Mouse (Mus musculus) MEL (cell line): ENCODE results near the gene Gm10134. TPM values are rescaled to one million over a fixed set of nuclear protein-coding genes. Genes with fewer than 3 reads are reported as not detected.

Source experiments
- DNase-seq: peaks from one replicate; pipeline ENCODE4 v3.0.0; 2011; ENCODE audit warnings: low read depth, low spot score
- H3K27ac ChIP-seq: 2 replicates; pipeline ENCODE4 v1.5.1; 2012; ENCODE audit warnings: low read depth, mild to moderate bottlenecking, control low read depth, low read length, moderate library complexity; ENCODE audit not compliant: control insufficient read depth
- H3K27me3 ChIP-seq, 2 experiments: fragments of 150-350 bp in 1 of 2; sonication (generic) in 1 of 2; 2 replicates each; pipeline ENCODE4 v1.6.1; 2012; ENCODE audit warnings: low read length in 2 of 2, mild to moderate bottlenecking in 2 of 2, improper control_type of control experiment in 1 of 2, moderate library complexity in 1 of 2; ENCODE audit not compliant: insufficient read depth in 2 of 2, control insufficient read depth in 1 of 2
- H3K36me3 ChIP-seq, 2 experiments: 2 replicates each; pipeline ENCODE4 v1.6.1; 2012 to 2014; ENCODE audit warnings: low read length in 2 of 2, improper control_type of control experiment in 1 of 2, inconsistent platforms in 1 of 2, mild to moderate bottlenecking in 1 of 2; ENCODE audit not compliant: insufficient read depth in 2 of 2, control insufficient read depth in 1 of 2
- H3K4me1 ChIP-seq, 2 experiments: fragments of 150-350 bp in 1 of 2; sonication (generic) in 1 of 2; 2 replicates each; pipeline ENCODE4 v1.6.1; 2012; ENCODE audit warnings: low read length in 2 of 2, improper control_type of control experiment in 1 of 2, mild to moderate bottlenecking in 1 of 2; ENCODE audit not compliant: insufficient read depth in 2 of 2, control insufficient read depth in 1 of 2
- H3K4me3 ChIP-seq, 2 experiments: fragments of 150-350 bp in 1 of 2; sonication (generic) in 1 of 2; 2 replicates each; pipeline ENCODE4 v1.5.1; 2012; ENCODE audit warnings: low read depth in 2 of 2, low read length in 2 of 2, mild to moderate bottlenecking in 2 of 2, moderate library complexity in 2 of 2, control low read depth in 1 of 2, improper control_type of control experiment in 1 of 2; ENCODE audit not compliant: control insufficient read depth in 1 of 2, insufficient read depth in 1 of 2
- H3K79me2 ChIP-seq: 2 replicates; pipeline ENCODE4 v1.6.1; 2012; ENCODE audit warnings: mild to moderate bottlenecking, low read length, moderate library complexity; ENCODE audit not compliant: control insufficient read depth, poor library complexity, insufficient read depth
- H3K9ac ChIP-seq: 2 replicates; pipeline ENCODE4 v1.6.1; 2012; ENCODE audit warnings: low read depth, mild to moderate bottlenecking, control low read depth, low read length, moderate library complexity; ENCODE audit not compliant: control insufficient read depth, poor library complexity, severe bottlenecking
- H3K9me3 ChIP-seq: fragments of 150-350 bp; sonication (generic); replicated peaks from 2 replicates; pipeline ENCODE4 v1.6.1; 2012; ENCODE audit warnings: mild to moderate bottlenecking, low read length, improper control_type of control experiment, moderate library complexity; ENCODE audit not compliant: insufficient read depth
- BHLHE40 ChIP-seq: IDR thresholded peaks from 2 replicates; pipeline ENCODE4 v1.6.1; 2012; ENCODE audit warnings: low read depth, mild to moderate bottlenecking, inconsistent platforms, low read length, improper control_type of control experiment, borderline replicate concordance
- CHD1 ChIP-seq: IDR thresholded peaks from 2 replicates; pipeline ENCODE4 v1.6.1; 2012; ENCODE audit warnings: low read depth, mild to moderate bottlenecking, inconsistent platforms, low read length, improper control_type of control experiment
- CHD2 ChIP-seq: IDR thresholded peaks from 2 replicates; pipeline ENCODE4 v1.6.1; 2011; ENCODE audit warnings: low read length, improper control_type of control experiment
- EP300 ChIP-seq, 2 experiments: IDR thresholded peaks; 2 replicates each; pipeline ENCODE4 v1.6.1; 2011; ENCODE audit warnings: improper control_type of control experiment in 2 of 2, low read length in 2 of 2, low read depth in 1 of 2, mild to moderate bottlenecking in 1 of 2
- MAZ ChIP-seq: IDR thresholded peaks from 2 replicates; pipeline ENCODE4 v1.6.1; 2012; ENCODE audit warnings: low read depth, mild to moderate bottlenecking, inconsistent platforms, low read length, improper control_type of control experiment
- MEF2A ChIP-seq: IDR thresholded peaks from 2 replicates; pipeline ENCODE4 v1.6.1; 2014; ENCODE audit warnings: low read depth, mild to moderate bottlenecking, inconsistent platforms, low read length, improper control_type of control experiment; ENCODE audit not compliant: poor library complexity, insufficient replicate concordance, severe bottlenecking; ENCODE audit errors: extremely low read depth
- MXI1 ChIP-seq: IDR thresholded peaks from 2 replicates; pipeline ENCODE4 v1.6.1; 2011; ENCODE audit warnings: mild to moderate bottlenecking, low read depth, low read length, improper control_type of control experiment
- NELFE ChIP-seq: IDR thresholded peaks from 2 replicates; pipeline ENCODE4 v1.6.1; 2011; ENCODE audit warnings: low read depth, low read length, improper control_type of control experiment
- NRF1 ChIP-seq: IDR thresholded peaks from 2 replicates; pipeline ENCODE4 v1.6.1; 2014; ENCODE audit warnings: low read depth, mild to moderate bottlenecking, inconsistent platforms, low read length, improper control_type of control experiment, moderate library complexity; ENCODE audit not compliant: poor library complexity, insufficient read depth, severe bottlenecking
- POLR2A ChIP-seq, 2 experiments: IDR thresholded peaks; 2 replicates each; pipeline ENCODE4 v1.6.1; 2011 to 2012; ENCODE audit warnings: low read length in 2 of 2, mild to moderate bottlenecking in 2 of 2, control low read depth in 1 of 2, improper control_type of control experiment in 1 of 2, low read depth in 1 of 2, moderate library complexity in 1 of 2; ENCODE audit not compliant: control insufficient read depth in 1 of 2, insufficient read depth in 1 of 2, poor library complexity in 1 of 2
- POLR2AphosphoS2 ChIP-seq: IDR thresholded peaks from 2 replicates; pipeline ENCODE4 v1.6.1; 2011; ENCODE audit warnings: low read length, improper control_type of control experiment
- RAD21 ChIP-seq: IDR thresholded peaks from 2 replicates; pipeline ENCODE4 v1.6.1; 2011; ENCODE audit warnings: mild to moderate bottlenecking, low read depth, low read length, improper control_type of control experiment
- RCOR1 ChIP-seq: IDR thresholded peaks from 2 replicates; pipeline ENCODE4 v1.6.1; 2012; ENCODE audit warnings: low read depth, mild to moderate bottlenecking, inconsistent platforms, low read length, improper control_type of control experiment
- SIN3A ChIP-seq: IDR thresholded peaks from 2 replicates; pipeline ENCODE4 v1.6.1; 2012; ENCODE audit warnings: low read length, improper control_type of control experiment, inconsistent platforms
- SMC3 ChIP-seq: IDR thresholded peaks from 2 replicates; pipeline ENCODE4 v1.6.1; 2011; ENCODE audit warnings: low read depth, low read length, improper control_type of control experiment
- TAL1 ChIP-seq: IDR thresholded peaks from 2 replicates; pipeline ENCODE4 v1.6.1; 2012; ENCODE audit warnings: mild to moderate bottlenecking, inconsistent platforms, low read length, moderate library complexity, mixed read lengths
- USF2 ChIP-seq, 2 experiments: IDR thresholded peaks; 2 replicates each; pipeline ENCODE4 v1.6.1; 2011 to 2012; ENCODE audit warnings: improper control_type of control experiment in 2 of 2, low read length in 2 of 2, borderline replicate concordance in 1 of 2, inconsistent platforms in 1 of 2, low read depth in 1 of 2, mild to moderate bottlenecking in 1 of 2; ENCODE audit not compliant: insufficient read depth in 1 of 2
- ZC3H11A ChIP-seq: IDR thresholded peaks from 2 replicates; pipeline ENCODE4 v1.6.1; 2012; ENCODE audit warnings: low read depth, mild to moderate bottlenecking, inconsistent platforms, low read length, improper control_type of control experiment
- ZKSCAN1 ChIP-seq: IDR thresholded peaks from 2 replicates; pipeline ENCODE4 v1.6.1; 2012; ENCODE audit warnings: low read depth, mild to moderate bottlenecking, inconsistent platforms, low read length, improper control_type of control experiment, moderate library complexity
- ZMIZ1 ChIP-seq: IDR thresholded peaks from 2 replicates; pipeline ENCODE4 v1.6.1; 2012; ENCODE audit warnings: low read depth, mild to moderate bottlenecking, inconsistent platforms, low read length, improper control_type of control experiment, moderate library complexity
- polyA plus RNA-seq, 2 experiments: library from polyadenylated mRNA; stranded (reverse) in 1 of 2; unstranded in 1 of 2; fragments of >175 nt in 1 of 2; fragments of >200 nt in 1 of 2; gene quantifications; 2 replicates each; pipeline versions ENCODE4 v1.2.1 to v1.2.4; 2012; ENCODE audit warnings: low replicate concordance in 2 of 2, low read depth in 1 of 2; ENCODE audit not compliant: insufficient read length in 2 of 2, insufficient read depth in 1 of 2, missing spikeins in 1 of 2
- total RNA-seq: library from RNA; depleted of rRNA; stranded (reverse); fragments of 300-350 nt; gene quantifications from 2 replicates; pipeline ENCODE4 v1.2.3, GENCODE M21; 2012

The Gm10134 gene
- total and polyA plus RNA-seq, 3 experiments: not detected

DNA sequence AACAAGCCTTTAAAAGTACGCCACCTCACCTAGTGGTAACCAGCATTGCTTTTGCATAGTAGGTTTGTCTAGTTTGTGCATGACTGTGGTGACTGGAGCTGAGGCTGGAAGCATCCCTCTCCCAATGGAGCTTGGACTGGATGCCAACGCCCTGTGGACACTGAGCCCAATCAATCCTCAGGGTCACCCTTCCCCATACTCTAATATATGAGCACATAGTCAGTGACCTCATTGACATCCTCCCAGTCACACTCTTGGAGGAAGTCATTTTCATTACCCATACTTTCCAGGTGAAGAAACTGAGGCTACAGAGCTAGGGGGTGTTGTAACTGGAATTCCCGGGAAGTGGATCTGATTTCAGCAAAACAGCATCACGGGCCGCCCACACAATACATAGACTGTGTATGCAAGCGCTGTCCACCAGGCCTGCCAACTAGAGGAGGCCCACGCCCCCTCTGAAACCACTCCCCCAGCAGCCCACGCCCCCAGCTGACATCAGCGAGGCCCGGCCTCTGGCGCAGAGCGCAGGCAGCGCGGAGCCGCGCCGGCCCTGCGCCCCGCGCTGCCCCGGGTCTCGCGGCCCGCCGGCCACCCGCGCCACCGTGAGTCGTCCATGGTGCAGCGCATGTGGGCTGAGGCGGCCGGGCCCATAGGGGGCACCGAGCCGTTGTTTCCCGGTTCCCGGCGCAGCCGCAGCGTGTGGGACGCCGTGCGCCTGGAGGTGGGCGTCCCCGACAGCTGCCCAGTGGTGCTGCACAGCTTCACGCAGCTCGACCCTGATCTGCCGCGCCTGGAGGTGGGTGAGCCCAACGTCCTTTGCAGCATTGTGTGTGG is 27.3 kb downstream of the Gm10134 start:
- H3K4me3 ChIP-seq: peak overlapping the region; percentile 59 to 66
- H3K27me3 ChIP-seq: no peaks in the 10 kb centered on the region
- H3K79me2 ChIP-seq: no peaks in the 10 kb centered on the region
- H3K9me3 ChIP-seq: no peaks in the 10 kb centered on the region
- peak; percentile 87 for DNase-seq
- H3K9ac ChIP-seq: peak overlapping the region; percentile 63
- TF ChIP-seq NRF1 (0 out of 2 replicates have a peak, but pooled peaks have one; percentile 22), MXI1 (peak; percentile 41; the same call in 1 of the 2 replicates), CHD1 (no peak), ZMIZ1 (no peak), POLR2A (IDR thresholded peaks at IDR 0.05; ENCODE audit: control insufficient read depth in 1 of 2, insufficient read depth in 1 of 2, low read depth in 1 of 2, low read length in 2 of 2, poor library complexity in 1 of 2) (peak; percentile 45 to 69; a peak in 2 of 4 replicates), RCOR1 (no peak)
- H3K4me1 ChIP-seq: no peaks in the 10 kb centered on the region; a peak in 1 of 4 replicates
- no peak overlapping the region for H3K27ac ChIP-seq
- H3K36me3 ChIP-seq: no peaks in the 10 kb centered on the region

DNA sequence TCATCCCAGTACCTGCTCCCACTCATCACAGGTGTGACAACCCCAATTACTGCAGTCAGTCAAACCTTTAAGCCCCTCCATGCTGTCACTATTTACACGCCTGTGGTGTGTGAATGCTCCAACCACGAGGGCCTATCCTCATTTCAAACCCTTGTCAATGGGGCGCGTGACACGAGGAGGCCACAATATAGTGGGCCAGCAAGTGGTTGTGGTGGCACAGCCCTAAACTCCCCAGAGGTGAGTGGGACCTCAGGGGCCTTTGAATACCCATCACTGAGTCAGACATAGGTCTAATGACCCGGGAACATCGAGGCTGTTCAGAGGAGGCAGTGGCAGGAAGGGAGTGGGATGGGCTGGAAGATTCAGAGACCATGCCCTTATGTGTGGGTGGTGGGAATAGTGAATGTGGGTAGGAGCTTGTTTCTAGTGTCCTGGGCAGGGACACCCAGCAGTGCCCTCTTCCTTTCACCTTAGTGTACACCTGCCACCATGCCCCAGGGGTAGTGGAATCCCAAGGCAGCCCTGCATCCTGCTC is 28.1 kb downstream of the Gm10134 start:
- H3K9ac ChIP-seq: peak overlapping the region; percentile 63; the same call in 1 of the 2 replicates
- H3K4me1 ChIP-seq: no peaks in the 10 kb centered on the region; a peak in 1 of 4 replicates

DNA sequence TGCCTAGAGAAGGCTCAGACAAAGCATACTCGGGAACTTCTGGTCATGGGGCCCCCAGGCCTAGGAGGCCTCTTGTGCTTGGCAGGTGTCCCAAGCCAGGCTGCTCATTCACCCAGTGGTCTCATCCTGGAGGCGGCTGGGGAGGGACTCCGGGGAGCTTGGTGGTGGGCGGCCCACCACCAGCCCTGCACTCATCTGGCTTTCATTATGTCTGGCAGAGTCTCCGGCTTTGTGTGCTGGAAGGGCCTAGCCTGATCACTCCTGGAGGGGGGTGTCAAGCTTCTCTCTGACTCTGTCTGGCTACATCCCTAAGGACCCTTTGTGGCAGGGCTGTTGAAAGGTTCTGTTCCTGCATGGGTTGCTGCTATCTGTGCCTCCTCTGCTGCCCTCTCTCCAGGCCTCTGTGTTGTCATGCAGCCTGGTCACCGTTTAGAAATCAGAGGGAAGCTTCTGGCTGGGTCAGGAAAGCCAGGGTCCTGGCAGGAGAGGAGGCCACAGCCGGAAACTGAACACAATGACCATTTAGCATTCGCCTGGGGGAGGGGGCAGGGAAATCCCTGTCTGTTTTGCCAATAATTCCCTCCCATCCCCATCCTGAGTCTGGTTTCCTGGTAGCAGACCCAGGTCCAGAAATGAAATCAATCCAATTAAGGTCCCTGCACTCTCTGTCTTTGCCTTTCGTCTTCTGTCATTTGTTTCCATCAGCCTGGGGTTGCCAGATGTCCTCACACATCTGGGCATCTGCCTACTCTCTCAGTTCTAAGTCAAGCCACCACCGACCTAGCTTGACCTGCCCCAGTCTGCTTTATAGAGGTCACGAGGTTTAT is 28.8 kb downstream of the Gm10134 start:
- no peaks in the 10 kb centered on the region; a peak in 1 of 4 replicates for H3K4me1 ChIP-seq
- H3K27me3 ChIP-seq: no peaks in the 10 kb centered on the region
- no peaks in the 10 kb centered on the region for H3K36me3 ChIP-seq
- no peaks in the 10 kb centered on the region for H3K79me2 ChIP-seq
- H3K9ac ChIP-seq: no peak overlapping the region
- no peak overlapping the region for H3K4me3 ChIP-seq
- no peak overlapping the region for H3K27ac ChIP-seq
- no peaks in the 10 kb centered on the region for H3K9me3 ChIP-seq
- no peak for DNase-seq
- no peak for TF ChIP-seq USF2 (IDR thresholded peaks at IDR 0.05; ENCODE audit: borderline replicate concordance in 1 of 2, insufficient read depth in 1 of 2, low read depth in 1 of 2, low read length in 2 of 2)
- no peak for TF ChIP-seq ZKSCAN1
- no peak for TF ChIP-seq NELFE
- no peak for TF ChIP-seq POLR2A (IDR thresholded peaks at IDR 0.05; ENCODE audit: control insufficient read depth in 1 of 2, insufficient read depth in 1 of 2, low read depth in 1 of 2, low read length in 2 of 2, poor library complexity in 1 of 2)
- TF ChIP-seq SIN3A: no peak
- TF ChIP-seq MAZ: no peak
- TF ChIP-seq MEF2A: no peak
- no peak for TF ChIP-seq RAD21
- TF ChIP-seq EP300 (IDR thresholded peaks at IDR 0.05; ENCODE audit: low read depth in 1 of 2, low read length in 2 of 2): no peak
- no peak for TF ChIP-seq POLR2AphosphoS2
- TF ChIP-seq CHD2: no peak
- no peak for TF ChIP-seq MXI1
- TF ChIP-seq ZC3H11A: no peak
- no peak for TF ChIP-seq TAL1
- no peak for TF ChIP-seq RCOR1
- no peak for TF ChIP-seq NRF1
- TF ChIP-seq ZMIZ1: no peak
- no peak for TF ChIP-seq SMC3

More for the DNA sequence above, 28.1 kb downstream of the Gm10134 start:
- TF ChIP-seq ZC3H11A (no peak), BHLHE40 (no peak)
- Histone ChIP-seq H3K27me3 (no peaks in the 10 kb centered on the region), H3K4me3 (peak overlapping the region in 1 of 2 experiments; percentile 59; a peak in 1 of 4 replicates), H3K9me3 (no peaks in the 10 kb centered on the region), H3K36me3 (no peaks in the 10 kb centered on the region), H3K27ac (no peak overlapping the region), H3K79me2 (no peaks in the 10 kb centered on the region)
- no peak for DNase-seq
